Mouse (Mus musculus) CH12.LX (cell line): ENCODE results near the gene Dner.

Experiments
- BHLHE40 ChIP-seq: IDR thresholded peaks from 2 replicates; pipeline ENCODE4 v1.6.1; 2011; ENCODE audit warnings: mild to moderate bottlenecking, low read depth, low read length, improper control_type of control experiment
- CTCF ChIP-seq, 2 experiments: IDR thresholded peaks in 1 of 2; conservative IDR thresholded peaks in 1 of 2; 2 replicates each; pipeline ENCODE4 v1.5.1; 2011 to 2012; ENCODE audit warnings: low read depth in 2 of 2, low read length in 2 of 2, improper control_type of control experiment in 1 of 2, inconsistent platforms in 1 of 2, mild to moderate bottlenecking in 1 of 2, moderate library complexity in 1 of 2
- EP300 ChIP-seq: IDR thresholded peaks from 2 replicates; pipeline ENCODE4 v1.6.1; 2011; ENCODE audit warnings: low read length, improper control_type of control experiment
- HCFC1 ChIP-seq: IDR thresholded peaks from 2 replicates; pipeline ENCODE4 v1.6.1; 2012; ENCODE audit warnings: low read depth, mild to moderate bottlenecking, inconsistent platforms, low read length, improper control_type of control experiment
- IRF4 ChIP-seq: IDR thresholded peaks from 2 replicates; pipeline ENCODE4 v1.6.1; 2014; ENCODE audit warnings: low read depth, mild to moderate bottlenecking, inconsistent platforms, low read length, improper control_type of control experiment
- JUN ChIP-seq: IDR thresholded peaks from 2 replicates; pipeline ENCODE4 v1.6.1; 2011; ENCODE audit warnings: low read depth, mild to moderate bottlenecking, low read length, improper control_type of control experiment, moderate library complexity; ENCODE audit not compliant: insufficient read depth
- MAFK ChIP-seq: IDR thresholded peaks from 2 replicates; pipeline ENCODE4 v1.6.1; 2011; ENCODE audit warnings: low read length, improper control_type of control experiment; ENCODE audit not compliant: insufficient replicate concordance
- MAZ ChIP-seq: IDR thresholded peaks from 2 replicates; pipeline ENCODE4 v1.6.1; 2012; ENCODE audit warnings: low read depth, mild to moderate bottlenecking, inconsistent platforms, low read length, improper control_type of control experiment, moderate library complexity
- NRF1 ChIP-seq: IDR thresholded peaks from 2 replicates; pipeline ENCODE4 v1.6.1; 2014; ENCODE audit warnings: low read depth, mild to moderate bottlenecking, inconsistent platforms, low read length, improper control_type of control experiment, moderate library complexity
- PAX5 ChIP-seq: IDR thresholded peaks from 2 replicates; pipeline ENCODE4 v1.6.1; 2012; ENCODE audit warnings: low read length, inconsistent platforms, mixed read lengths
- POLR2A ChIP-seq: IDR thresholded peaks from 2 replicates; pipeline ENCODE4 v1.6.1; 2011; ENCODE audit warnings: low read depth, mild to moderate bottlenecking, improper control_type of control experiment, low read length
- SMC3 ChIP-seq: IDR thresholded peaks from 2 replicates; pipeline ENCODE4 v1.6.1; 2011; ENCODE audit warnings: low read depth, low read length, improper control_type of control experiment
- USF1 ChIP-seq: IDR thresholded peaks from 2 replicates; pipeline ENCODE4 v1.6.1; 2014; ENCODE audit warnings: low read depth, mild to moderate bottlenecking, inconsistent platforms, low read length, improper control_type of control experiment

- no peak for TF ChIP-seq MAZ
- TF ChIP-seq JUN = no peak
- no peak for TF ChIP-seq USF1
- no peak for TF ChIP-seq MAFK
- TF ChIP-seq HCFC1 = no peak
- no peak for TF ChIP-seq IRF4
- no peak for TF ChIP-seq POLR2A
- no peak for TF ChIP-seq NRF1
- no peak for TF ChIP-seq CTCF (conservative IDR thresholded peaks at IDR 0.05 in 1 of 2, IDR thresholded peaks at IDR 0.05 in 1 of 2; ENCODE audit: low read depth in 2 of 2, low read length in 2 of 2)
- no peak for TF ChIP-seq EP300
- no peak for TF ChIP-seq BHLHE40
- no peak for TF ChIP-seq PAX5
- no peak for TF ChIP-seq SMC3
Measured at GRCm38 (mm10) chr1:84613119-84613518, 82.9 kb downstream of the Dner start.
